Mouse (Mus musculus) thymus, adult 2 months (tissue): ENCODE results near the gene Cenpn.

ENCODE experiments used
- CTCF ChIP-seq: fragments of 200-500 bp; IDR thresholded peaks from 2 replicates; pipeline ENCODE4 v1.5.1; 2012; ENCODE audit warnings: mild to moderate bottlenecking, control low read depth, low read length, moderate library complexity, borderline replicate concordance; ENCODE audit not compliant: control insufficient read depth, poor library complexity, insufficient read depth; ENCODE audit errors: extremely low read depth
- POLR2A ChIP-seq: fragments of 200-500 bp; IDR thresholded peaks from 2 replicates; pipeline ENCODE4 v1.6.1; 2012; ENCODE audit warnings: mild to moderate bottlenecking, low read length, control low read depth, moderate library complexity; ENCODE audit not compliant: control insufficient read depth, poor library complexity, insufficient read depth; ENCODE audit errors: extremely low read depth

DNA sequence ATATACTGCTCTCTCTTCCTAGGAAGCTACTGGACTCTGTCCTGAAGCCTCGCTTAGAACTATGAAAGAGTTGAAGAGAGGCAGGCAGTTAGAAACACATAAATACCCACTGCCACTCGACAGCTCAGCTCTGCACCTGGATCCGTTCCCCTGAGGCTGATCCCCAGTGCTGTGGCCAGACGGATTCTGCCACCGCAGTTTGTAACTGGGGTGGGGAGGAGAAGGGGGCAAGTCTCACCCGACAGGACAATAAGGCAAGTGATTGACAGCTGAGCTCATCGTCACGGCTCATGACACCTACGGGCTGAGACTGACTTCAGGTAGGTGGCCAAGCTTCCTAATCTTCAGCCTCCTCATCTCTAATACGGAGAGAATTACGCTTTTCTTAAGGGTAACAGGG, 47.9 kb upstream of the Cenpn start:
- TF ChIP-seq CTCF = no peak
- TF ChIP-seq POLR2A = no peak
